Mouse (Mus musculus): ENCODE results near the gene Ttc9b.

DNA sequence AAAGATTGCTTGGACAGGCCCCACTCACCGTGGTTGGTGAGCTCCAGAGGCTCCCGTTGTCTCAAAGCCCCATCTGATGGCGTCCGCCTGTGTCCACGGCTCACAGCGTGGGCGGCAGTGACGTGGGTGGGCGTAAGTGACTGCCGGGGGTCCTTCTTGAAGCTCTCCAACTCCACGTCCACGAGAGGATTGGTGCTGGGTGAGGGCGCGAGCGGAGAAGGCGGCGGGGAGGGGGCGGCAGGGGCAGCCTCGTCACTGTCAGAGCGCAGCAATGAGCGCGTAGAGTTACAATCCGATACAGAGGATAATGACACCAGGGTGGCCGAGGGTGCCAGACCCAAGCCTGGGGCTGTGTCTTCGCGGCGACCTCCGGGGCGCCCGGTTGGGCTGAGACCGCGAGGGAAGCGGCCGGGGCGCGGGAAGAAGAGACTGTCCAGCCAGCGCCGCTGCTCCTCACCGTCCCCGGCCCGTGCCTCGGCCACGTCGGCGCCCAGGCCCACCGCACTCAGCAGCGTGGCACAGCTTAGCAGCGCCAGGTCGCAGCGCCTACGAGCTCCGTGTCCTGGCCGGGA is 4.2 kb downstream of the Ttc9b start:
- TF ChIP-seq CTCF (IDR thresholded peaks at IDR 0.05) (no peak), EP300 (IDR thresholded peaks at IDR 0.05) (no peak)

All from lung, postnatal 0 days (tissue).